Comparison of ENCODE assay signal across 16 mouse cellular contexts in the genomic region with DNA sequence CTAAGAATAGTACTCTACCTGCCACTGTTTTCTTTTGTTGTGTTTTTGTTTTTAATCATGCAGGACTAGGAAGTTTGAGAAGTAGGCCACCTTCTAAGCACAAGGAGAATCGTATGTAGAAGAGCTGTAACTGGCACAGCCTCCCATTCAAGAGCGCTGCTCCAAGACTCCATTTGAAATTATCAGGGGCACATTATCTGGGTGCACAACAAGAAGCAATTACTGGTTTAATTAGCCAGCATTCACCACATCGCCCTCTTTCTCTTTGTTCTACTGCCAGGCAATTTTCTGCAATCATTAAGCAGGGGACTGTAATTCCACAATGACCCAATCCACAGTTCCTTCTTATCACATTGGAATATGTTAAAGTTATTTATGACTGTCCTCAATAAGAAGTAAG.
DNase-seq lines count a peak whose midpoint lies in the region; ATAC-seq lines count a peak whose summit lies in the region.
"Had no signal": no experiment of that assay in that cellular context is flagged by ENCODE, and none has a peak within 500 bp of the region (broad histone marks: within the 10 kb centered on the region; RNA-seq: fewer than 3 reads in every experiment).

No protein-coding gene starts in this region.

- H3K36me3 ChIP-seq in midbrain, embryonic 13.5 days, result no peaks in the 10 kb centered on the region
- H3K36me3 ChIP-seq in midbrain, embryonic 16.5 days (ENCODE audit: control insufficient read depth, insufficient read depth, low read length), result no peaks in the 10 kb centered on the region
- H3K36me3 ChIP-seq in forebrain, embryonic 12.5 days (replicated peaks), result no peaks in the 10 kb centered on the region
- H3K36me3 ChIP-seq in hindbrain, embryonic 14.5 days (replicated peaks; ENCODE audit: control insufficient read depth, insufficient read depth), result no peaks in the 10 kb centered on the region
- H3K36me3 ChIP-seq: G1E; heart, embryonic 10.5 days; intestine, embryonic 15.5 days; stomach, embryonic 15.5 days had no signal

- ATAC-seq in midbrain, embryonic 13.5 days, result peak; percentile 72
- ATAC-seq in midbrain, embryonic 16.5 days, result no peak
- ATAC-seq in forebrain, embryonic 12.5 days (ENCODE audit: low FRiP score), result peak; percentile 92
- ATAC-seq in hindbrain, embryonic 14.5 days (ENCODE audit: low FRiP score), result peak; percentile 74; the same call in 1 of the 2 replicates
- ATAC-seq: intestine, embryonic 15.5 days had no signal

- no peak overlapping the region for H3K4me2 ChIP-seq in midbrain, embryonic 13.5 days (replicated peaks)
- no peak overlapping the region for H3K4me2 ChIP-seq in midbrain, embryonic 16.5 days (ENCODE audit: low read length)
- no peak overlapping the region for H3K4me2 ChIP-seq in forebrain, embryonic 12.5 days
- H3K4me2 ChIP-seq in hindbrain, embryonic 14.5 days (replicated peaks), result no peak overlapping the region
- H3K4me2 ChIP-seq: intestine, embryonic 15.5 days; stomach, embryonic 15.5 days had no signal

- peak; percentile 40 for DNase-seq in hindbrain, embryonic 14.5 days (ENCODE audit: low spot score)
- peak; percentile 77 for DNase-seq in retina, embryonic 14.5 days (ENCODE audit: low spot score)
- no peak for DNase-seq in cerebellum, postnatal 14 days
- no peak for DNase-seq in thymus, postnatal 25 days
- DNase-seq: adrenal gland, postnatal 10 days; cerebellum, postnatal 25 days; gastrocnemius, postnatal 10 days; lung, adult 18-20 months; lung, postnatal 36 days had no signal

- no peak overlapping the region; the same call in 1 of the 2 replicates for H3K27ac ChIP-seq in midbrain, embryonic 13.5 days
- no peak overlapping the region for H3K27ac ChIP-seq in midbrain, embryonic 16.5 days (ENCODE audit: low read length)
- H3K27ac ChIP-seq in forebrain, embryonic 12.5 days, result no peak overlapping the region
- no peak overlapping the region for H3K27ac ChIP-seq in hindbrain, embryonic 14.5 days
- H3K27ac ChIP-seq: heart, embryonic 10.5 days; intestine, embryonic 15.5 days; stomach, embryonic 15.5 days had no signal

- no peaks in the 10 kb centered on the region for H3K4me1 ChIP-seq in midbrain, embryonic 13.5 days (replicated peaks)
- no peaks in the 10 kb centered on the region for H3K4me1 ChIP-seq in midbrain, embryonic 16.5 days (ENCODE audit: control insufficient read depth, insufficient read depth, low read length)
- H3K4me1 ChIP-seq in forebrain, embryonic 12.5 days, result no peaks in the 10 kb centered on the region
- H3K4me1 ChIP-seq in hindbrain, embryonic 14.5 days (replicated peaks; ENCODE audit: control insufficient read depth, insufficient read depth, low read length), result no peaks in the 10 kb centered on the region
- H3K4me1 ChIP-seq: heart, embryonic 10.5 days; intestine, embryonic 15.5 days; stomach, embryonic 15.5 days had no signal

- no peak overlapping the region for H3K4me3 ChIP-seq in midbrain, embryonic 13.5 days (replicated peaks)
- no peak overlapping the region for H3K4me3 ChIP-seq in midbrain, embryonic 16.5 days (ENCODE audit: low read depth, low read length)
- H3K4me3 ChIP-seq in forebrain, embryonic 12.5 days (replicated peaks), result no peak overlapping the region
- H3K4me3 ChIP-seq in hindbrain, embryonic 14.5 days (replicated peaks; ENCODE audit: low read length), result no peak overlapping the region
- H3K4me3 ChIP-seq: heart, embryonic 10.5 days; intestine, embryonic 15.5 days; stomach, embryonic 15.5 days had no signal

- WGBS in midbrain, embryonic 13.5 days, result 37% methylated on average over 3 of the region's 3 CpGs
- 32% methylated on average over 3 of the region's 3 CpGs for WGBS in midbrain, embryonic 16.5 days
- 17% methylated on average over 3 of the region's 3 CpGs for WGBS in forebrain, embryonic 12.5 days
- WGBS in hindbrain, embryonic 14.5 days, result 30% methylated on average over 3 of the region's 3 CpGs

- no peak overlapping the region for H3K9ac ChIP-seq in midbrain, embryonic 13.5 days (replicated peaks)
- H3K9ac ChIP-seq in midbrain, embryonic 16.5 days (ENCODE audit: low read depth, low read length), result no peak overlapping the region
- H3K9ac ChIP-seq in forebrain, embryonic 12.5 days, result no peak overlapping the region
- H3K9ac ChIP-seq in hindbrain, embryonic 14.5 days, result no peak overlapping the region
- H3K9ac ChIP-seq: intestine, embryonic 15.5 days; stomach, embryonic 15.5 days had no signal

- no peaks in the 10 kb centered on the region for H3K9me3 ChIP-seq in midbrain, embryonic 13.5 days
- H3K9me3 ChIP-seq in midbrain, embryonic 16.5 days (replicated peaks; ENCODE audit: control insufficient read depth, low read length, poor library complexity, severe bottlenecking), result no peaks in the 10 kb centered on the region
- no peaks in the 10 kb centered on the region for H3K9me3 ChIP-seq in forebrain, embryonic 12.5 days
- no peaks in the 10 kb centered on the region for H3K9me3 ChIP-seq in hindbrain, embryonic 14.5 days (ENCODE audit: control insufficient read depth, low read length)
- H3K9me3 ChIP-seq: G1E; heart, embryonic 10.5 days; intestine, embryonic 15.5 days; stomach, embryonic 15.5 days had no signal

- H3K27me3 ChIP-seq in midbrain, embryonic 13.5 days, result no peaks in the 10 kb centered on the region
- no peaks in the 10 kb centered on the region for H3K27me3 ChIP-seq in midbrain, embryonic 16.5 days (ENCODE audit: control insufficient read depth, insufficient read depth, low read depth, low read length)
- no peaks in the 10 kb centered on the region for H3K27me3 ChIP-seq in forebrain, embryonic 12.5 days
- H3K27me3 ChIP-seq in hindbrain, embryonic 14.5 days (ENCODE audit: control insufficient read depth, insufficient read depth, low read length), result no peaks in the 10 kb centered on the region
- H3K27me3 ChIP-seq: intestine, embryonic 15.5 days; stomach, embryonic 15.5 days had no signal

Comparison
In these comparisons a context has a peak if more than half of its experiments do, and no peak if none do; other contexts are left out.
1. DNase-seq: peak in hindbrain, embryonic 14.5 days (single experiment) and retina, embryonic 14.5 days (single experiment); none in cerebellum, postnatal 14 days (0 of 2) and thymus, postnatal 25 days (single experiment).